Mouse (Mus musculus): Measurements from ENCODE around the gene Abcb6.

Abcb6 gene

DNA sequence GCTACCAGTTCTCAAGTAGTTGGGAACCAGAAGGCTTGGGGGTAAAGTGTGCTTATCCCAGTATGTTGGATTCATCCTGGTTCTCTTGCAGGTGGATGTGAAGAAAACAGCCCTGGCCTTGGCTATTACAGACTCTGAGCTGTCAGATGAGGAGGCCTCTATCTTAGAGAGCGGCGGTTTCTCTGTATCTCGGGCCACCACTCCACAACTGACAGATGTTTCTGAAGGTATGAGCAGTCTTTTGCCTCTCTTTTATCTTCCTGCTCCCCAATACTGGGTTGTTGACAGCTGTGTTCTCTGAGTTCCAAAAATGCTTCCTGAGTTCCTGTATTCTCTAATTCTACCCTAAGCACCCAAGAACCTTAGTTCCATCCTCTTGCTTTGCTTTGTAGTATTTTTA is 34.6 kb downstream of the Abcb6 start:
- no peak for DNase-seq (ENCODE audit: low spot score in 2 of 2)

DNA sequence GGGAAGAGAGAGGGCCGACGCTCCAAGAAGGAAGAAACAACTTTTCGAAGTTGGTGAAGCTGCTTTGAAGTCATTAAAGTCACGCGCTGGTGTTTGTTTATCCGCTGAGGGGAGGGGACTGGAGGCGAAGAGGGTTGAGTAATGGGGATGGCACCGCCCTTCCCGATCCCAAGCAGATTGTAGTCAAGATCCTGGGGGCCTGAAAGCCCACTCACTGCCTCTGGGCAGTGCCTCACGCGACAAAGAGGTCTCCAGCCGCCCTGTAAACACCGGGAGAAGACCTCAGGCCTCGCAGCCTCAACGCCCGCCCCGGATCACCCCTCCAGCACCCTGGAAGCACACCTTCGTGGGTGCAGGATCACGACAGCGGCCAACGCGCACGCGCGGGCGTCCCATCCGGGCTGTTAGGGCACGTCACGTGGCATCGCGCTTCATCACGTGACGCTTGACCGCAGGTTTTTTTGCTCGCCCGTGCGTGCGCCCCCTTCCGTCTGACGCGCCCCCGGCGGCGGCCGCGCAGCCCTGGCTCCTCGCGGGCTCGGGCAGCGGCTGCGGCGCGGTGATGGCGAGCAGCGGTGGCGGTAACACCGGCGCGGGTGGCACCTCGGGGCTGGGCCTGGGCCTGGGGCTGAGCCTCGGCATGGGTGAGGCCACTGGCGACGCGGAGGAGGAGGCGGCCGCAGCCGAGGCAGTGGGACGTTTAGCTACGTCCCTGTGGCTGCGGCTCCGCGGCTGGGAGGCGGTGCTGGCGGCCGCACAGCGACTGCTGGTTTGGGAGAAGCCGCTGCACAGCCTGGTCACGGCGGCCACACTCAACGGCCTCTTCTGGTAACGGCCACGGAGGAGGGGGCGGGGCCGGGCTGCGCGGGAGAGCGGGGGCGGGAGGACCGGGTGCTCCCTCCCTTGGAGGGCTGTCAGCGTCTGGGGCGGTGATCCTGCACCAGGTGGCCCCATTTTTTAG is 37.6 kb downstream of the Abcb6 start, which contains the start of the genes Cnppd1 and Retreg2:
Gene Cnppd1, minus strand, starts transcription at position 411 of the 961 bp plus-strand sequence.
Gene Retreg2, plus strand, starts transcription at position 478 of the 961 bp plus-strand sequence.
- DNase-seq (ENCODE audit: low spot score in 2 of 2): peak; percentile 92

DNA sequence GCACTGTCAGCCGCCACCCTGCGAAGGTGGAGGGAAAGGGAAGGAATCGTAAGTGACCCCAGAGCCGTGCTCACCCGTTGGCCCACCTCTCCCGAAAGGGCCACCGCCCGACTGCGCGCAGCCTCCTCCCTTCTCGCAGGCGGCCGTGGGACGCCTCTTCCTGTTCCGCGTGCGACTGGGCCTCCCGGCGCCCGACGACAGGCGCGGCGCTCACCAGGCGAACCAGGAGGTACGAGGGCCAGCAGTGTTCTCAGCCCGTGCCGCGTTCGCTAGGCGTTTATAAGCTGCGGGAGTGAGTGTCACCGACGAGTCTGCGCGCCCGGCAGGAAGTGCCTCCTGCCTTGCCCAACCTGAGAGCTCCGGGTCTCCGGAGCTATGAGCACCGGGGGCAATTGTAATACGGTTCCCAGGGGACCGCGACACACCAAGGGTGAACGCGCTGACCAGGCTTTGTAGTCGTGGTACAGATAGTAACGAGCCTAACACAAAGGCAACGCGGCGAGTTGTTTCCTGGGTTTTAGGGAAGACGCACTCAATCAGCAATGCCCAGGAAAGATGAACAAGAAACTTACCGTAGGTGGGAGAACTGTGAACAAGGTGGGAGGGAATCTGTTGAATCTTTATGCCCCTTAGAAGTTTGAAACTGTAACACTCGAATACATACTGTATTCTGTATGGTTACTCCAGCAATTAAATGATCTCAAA is 38.6 kb downstream of the Abcb6 start:
- DNase-seq (ENCODE audit: low spot score in 2 of 2): peak; percentile 43 to 55

DNA sequence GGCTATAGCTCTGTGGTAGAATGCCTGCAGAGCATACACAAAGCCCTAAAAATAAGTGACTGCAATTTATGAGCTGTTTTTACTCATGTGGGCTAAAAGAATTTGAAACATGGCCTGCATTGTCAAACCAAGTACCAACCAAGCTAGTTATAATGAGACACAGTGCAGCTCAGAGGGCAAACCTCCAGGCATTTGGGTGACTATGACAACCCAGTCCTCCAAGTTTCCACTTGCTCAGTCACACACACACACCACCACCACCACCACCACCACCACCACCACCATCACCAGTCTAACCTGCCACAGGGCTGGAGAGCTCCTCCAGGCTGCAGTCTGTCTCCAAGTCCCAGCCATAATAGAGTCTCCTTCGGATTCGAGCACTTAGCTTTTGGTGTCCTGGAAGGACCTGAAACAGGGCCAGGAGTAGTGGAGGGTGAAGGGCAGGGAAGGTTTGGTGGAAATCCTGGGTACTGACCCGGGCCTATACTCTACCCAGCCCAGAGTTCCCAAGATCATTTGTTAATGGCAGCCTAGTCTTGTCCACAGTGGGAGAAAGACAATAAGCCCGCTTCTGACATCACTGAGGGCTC is 39.5 kb downstream of the Abcb6 start:
- no peak for DNase-seq (ENCODE audit: low spot score in 2 of 2)

DNA sequence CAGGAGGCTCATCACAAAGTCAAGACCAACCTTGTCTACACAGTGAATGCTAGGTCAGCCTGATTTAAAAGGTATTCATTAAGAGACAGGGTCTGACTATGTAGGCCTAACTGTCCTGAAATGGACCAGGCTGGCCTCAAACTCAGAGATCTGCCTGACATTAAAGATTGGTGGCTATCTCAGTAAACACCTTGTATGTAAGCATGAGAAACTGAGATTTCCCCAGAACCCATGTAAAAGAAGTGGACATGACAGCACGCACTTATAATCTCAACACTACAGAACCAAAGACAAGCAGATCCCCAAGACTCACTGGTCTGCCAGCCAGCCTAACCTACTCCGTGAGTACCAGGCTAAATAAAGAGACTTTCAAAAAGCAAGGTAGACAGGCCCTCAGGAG is 41.7 kb downstream of the Abcb6 start:
- no peak for DNase-seq (ENCODE audit: low spot score in 2 of 2)

DNA sequence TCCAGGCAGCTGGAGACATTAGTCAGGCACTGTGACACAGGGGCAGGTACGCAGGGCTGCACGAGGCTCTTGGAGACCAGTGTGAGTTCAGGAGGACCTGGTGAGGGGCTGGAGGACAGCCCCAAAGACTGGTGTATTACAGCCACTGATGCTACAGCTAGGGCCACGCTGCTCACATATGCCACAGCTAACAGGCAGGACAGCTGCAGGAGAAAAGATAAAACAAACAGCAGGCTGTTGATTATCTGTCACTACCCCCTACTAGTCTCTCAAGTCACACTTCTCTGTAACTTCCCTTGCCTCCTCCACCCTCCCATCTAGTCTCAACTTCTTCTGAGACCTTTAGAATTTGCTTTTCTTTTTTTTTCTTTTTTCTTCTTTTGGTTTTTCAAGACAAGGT is 43.5 kb downstream of the Abcb6 start:
- DNase-seq (ENCODE audit: low spot score in 2 of 2): no peak

DNA sequence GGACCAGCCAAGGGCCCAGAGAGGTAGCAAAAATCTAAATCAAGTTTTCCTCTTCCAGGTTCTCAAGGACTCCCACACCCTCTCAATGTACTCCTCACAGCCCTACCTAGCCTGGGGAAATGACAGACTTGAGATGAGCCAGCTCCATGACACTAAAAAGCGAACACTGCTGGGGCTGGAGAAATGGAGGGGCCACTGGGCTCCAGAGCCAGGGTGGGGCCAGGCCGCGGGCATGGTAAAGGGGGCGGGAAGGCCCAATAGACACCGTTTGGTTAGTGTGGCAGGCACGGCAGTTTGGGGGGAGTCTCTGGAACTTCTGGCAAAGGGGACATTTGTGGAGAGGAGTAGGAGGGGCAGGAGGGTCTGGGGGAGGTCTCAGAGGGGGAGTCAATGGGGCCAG is 43.9 kb downstream of the Abcb6 start:
- DNase-seq (ENCODE audit: low spot score in 2 of 2): no peak

DNA sequence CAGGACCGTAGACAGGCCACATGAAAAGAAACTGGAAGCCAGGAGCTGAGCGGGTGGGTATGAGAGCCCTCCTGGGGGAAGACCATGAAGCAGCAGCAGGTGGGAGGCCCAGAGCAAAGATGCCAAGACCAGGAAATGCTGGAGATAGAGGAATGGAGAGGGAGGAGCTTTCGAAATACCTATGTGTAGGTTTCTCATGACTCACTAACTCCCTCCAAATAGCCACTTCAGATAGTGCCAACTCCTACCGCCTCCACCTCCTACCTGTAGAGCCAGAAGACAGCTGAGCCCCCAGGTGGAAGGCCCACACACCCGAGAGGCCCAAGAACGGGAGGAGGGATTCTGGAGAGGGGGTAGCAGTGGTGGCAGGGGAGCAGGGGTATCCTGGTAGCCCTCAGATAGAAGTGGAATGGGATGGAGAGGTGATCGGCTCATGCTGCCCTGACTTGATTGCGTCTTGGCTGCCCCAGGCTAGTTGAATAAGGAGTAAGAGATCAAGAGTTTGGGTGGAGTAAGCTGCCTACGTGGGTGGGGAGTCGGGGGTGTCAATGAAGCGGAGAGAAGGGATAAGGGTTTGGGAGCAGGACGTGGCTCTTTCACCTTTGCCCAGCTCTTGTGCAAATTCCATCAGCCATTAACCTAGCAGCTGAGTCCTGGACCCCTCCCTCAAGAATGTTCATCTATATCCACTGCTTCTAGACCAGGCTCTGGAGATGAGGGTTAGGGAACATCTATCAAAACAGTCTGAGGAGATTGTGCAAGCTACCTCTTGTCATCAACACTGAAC is 46.6 kb downstream of the Abcb6 start, which contains the start of gene Slc23a3:
Gene Slc23a3, minus strand, starts transcription at position 470 of the 787 bp plus-strand sequence.
- no peak for DNase-seq (ENCODE audit: low spot score in 2 of 2)

DNA sequence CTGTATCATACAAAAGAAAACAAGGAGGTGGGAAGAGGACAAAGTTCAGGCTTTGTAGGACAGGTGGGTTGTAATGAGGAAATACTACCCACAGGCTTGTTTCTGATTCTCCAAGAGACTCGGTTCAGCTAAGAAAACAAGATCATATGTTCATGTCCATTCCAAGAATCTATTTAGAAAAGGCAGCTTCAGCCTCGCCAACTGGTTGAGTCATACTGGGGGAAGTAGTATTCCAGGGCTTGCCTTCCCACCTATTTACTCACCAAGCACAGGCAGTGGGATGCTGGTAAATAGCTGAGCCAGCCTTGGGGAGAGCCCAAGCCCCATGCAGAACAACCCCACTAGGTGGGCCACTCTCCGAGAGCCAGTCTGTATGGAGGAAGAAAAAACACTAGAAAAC is 51.6 kb downstream of the Abcb6 start:
- no peak for DNase-seq (ENCODE audit: low spot score in 2 of 2)

DNA sequence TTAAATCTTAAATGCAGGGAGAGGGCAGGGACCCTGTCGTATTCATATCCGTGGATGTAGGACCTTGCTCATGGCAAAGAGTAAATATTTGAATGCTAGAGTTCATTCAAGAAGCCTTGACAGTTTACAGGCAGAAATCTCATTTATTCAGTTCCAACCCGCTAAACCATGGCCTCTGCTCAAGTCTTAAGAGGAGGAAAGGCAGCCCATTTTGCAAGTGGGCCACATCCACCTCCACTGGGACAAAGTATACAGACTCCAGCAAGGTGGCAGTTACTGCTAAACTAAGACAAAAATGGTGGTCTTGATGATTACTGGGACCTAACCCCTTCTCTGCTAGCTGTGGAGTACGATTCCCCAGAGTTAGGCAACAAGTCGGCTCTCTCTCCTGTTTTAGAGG is 54.8 kb downstream of the Abcb6 start:
- DNase-seq (ENCODE audit: low spot score in 2 of 2): no peak

DNA sequence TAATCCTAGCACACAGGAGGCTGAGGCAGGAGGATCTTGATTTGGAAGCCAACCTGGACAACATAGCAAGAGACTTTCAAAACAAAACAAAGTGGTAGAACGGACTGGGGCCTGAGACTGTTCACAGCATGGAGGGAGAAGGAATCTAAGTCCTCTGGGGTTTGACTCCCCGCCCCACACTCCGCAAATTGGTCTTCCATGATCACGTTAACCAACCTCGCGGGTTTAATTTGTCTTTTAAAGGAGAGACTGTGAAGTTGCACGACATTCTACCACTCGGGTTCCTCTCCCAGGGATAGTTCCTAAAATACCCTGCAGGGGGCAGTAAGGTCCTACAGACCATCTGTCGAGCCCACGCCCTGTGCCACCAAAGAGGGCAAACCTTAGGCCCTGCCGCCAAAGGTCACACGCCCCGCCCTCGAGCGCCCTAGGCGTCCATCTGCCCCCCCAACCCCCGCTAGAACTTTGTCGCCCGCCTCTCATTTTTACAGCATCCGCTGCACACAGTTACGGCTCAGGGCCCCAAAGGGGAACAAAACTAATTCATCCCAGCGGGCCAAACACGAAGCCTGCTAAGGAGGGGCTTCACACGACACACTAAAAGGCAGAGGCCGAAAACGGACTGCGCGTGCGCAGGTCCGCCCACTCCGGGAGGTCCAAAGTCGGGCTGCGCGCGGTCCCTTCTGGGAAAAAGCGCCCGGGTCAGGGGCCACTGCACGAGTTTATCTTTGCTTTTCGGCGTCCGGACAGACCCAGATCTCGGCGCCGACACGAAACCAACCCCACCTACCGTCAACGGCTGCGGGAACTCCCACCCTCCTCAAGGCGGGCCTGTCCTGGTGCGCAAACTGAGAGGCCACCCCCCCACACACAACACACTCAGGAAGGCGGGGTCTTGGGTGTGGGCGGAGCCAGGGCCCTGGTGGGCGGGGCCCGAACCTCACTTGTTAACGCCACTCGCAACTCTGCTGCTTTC is 55.6 kb downstream of the Abcb6 start, which contains the start of gene Nhej1:
Gene Nhej1, minus strand, starts transcription at position 855 of the 976 bp plus-strand sequence.
- DNase-seq (ENCODE audit: low spot score in 2 of 2): peak; percentile 77 to 82

DNA sequence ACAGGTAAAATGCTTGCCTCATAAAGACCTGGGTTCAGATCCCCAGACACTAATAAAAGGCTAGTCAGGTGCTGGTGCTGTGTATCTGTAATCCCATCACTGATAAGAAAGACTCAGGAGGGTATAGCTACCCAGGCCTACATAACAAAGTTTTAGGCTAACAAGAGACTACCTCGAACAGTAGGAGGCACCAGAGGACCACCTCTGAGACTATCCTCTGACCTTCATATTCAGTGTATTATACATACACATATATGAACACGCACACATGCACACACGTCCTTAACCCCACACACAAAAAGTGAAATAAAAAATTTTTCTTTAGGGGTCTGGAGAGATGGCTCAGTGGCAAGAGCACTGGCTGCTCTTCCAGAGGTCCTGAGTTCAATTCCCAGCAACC is 58.0 kb downstream of the Abcb6 start:
- DNase-seq (ENCODE audit: low spot score in 2 of 2): no peak
